Mouse (Mus musculus) spleen, embryonic (tissue): Measurements from ENCODE around the gene Acsl4.

Experiments
- CTCF ChIA-PET: fragments of 350-600 bp; sonication (Branson Sonifier 250); formaldehyde crosslinking; loops from one replicate; lab custom pipeline; 2022; lab: Charles Lee

Acsl4 gene

GRCm38 (mm10) chrX:142390247-142390908, at the start of gene Acsl4:
TSS of gene Acsl4 (minus strand) at chrX:142390535.
- CTCF ChIA-PET = no interaction called here

- CTCF ChIA-PET = no interaction called here
These were observed 47.7 kb upstream of the Acsl4 start for GRCm38 (mm10) chrX:142437971-142438504.

- CTCF ChIA-PET = no interaction called here
These were observed 42.5 kb upstream of the Acsl4 start for GRCm38 (mm10) chrX:142432846-142433245.

GRCm38 (mm10) chrX:142427111-142427510, 36.8 kb upstream of the Acsl4 start:
- CTCF ChIA-PET = no interaction called here

GRCm38 (mm10) chrX:142426628-142427027, 36.3 kb upstream of the Acsl4 start:
- CTCF ChIA-PET = no interaction called here

- CTCF ChIA-PET = no interaction called here
These were observed 23.5 kb upstream of the Acsl4 start for GRCm38 (mm10) chrX:142413884-142414283.

- CTCF ChIA-PET = no interaction called here
These were observed 19.7 kb upstream of the Acsl4 start for GRCm38 (mm10) chrX:142410060-142410459.

- CTCF ChIA-PET = no interaction called here
These were observed 19.0 kb upstream of the Acsl4 start for GRCm38 (mm10) chrX:142409338-142409737.

- CTCF ChIA-PET = no interaction called here
These were observed 12.8 kb upstream of the Acsl4 start for GRCm38 (mm10) chrX:142403114-142403513.

- CTCF ChIA-PET = no interaction called here
These were observed 8.3 kb upstream of the Acsl4 start for GRCm38 (mm10) chrX:142398621-142399020.

GRCm38 (mm10) chrX:142390909-142391265, 552 bp upstream of the Acsl4 start:
- CTCF ChIA-PET = no interaction called here

- CTCF ChIA-PET = no interaction called here
These were observed 665 bp downstream of the Acsl4 start for GRCm38 (mm10) chrX:142389581-142390159.

GRCm38 (mm10) chrX:142388141-142388540, 2.2 kb downstream of the Acsl4 start:
- CTCF ChIA-PET = interaction anchor here (0.6 kb wide), 1 partner anchor 61 kb away, joined by 4 read pairs; no protein-coding TSS in a partner anchor

GRCm38 (mm10) chrX:142387634-142388033, 2.7 kb downstream of the Acsl4 start:
- CTCF ChIA-PET = interaction anchor here (0.6 kb wide), 1 partner anchor 61 kb away, joined by 4 read pairs; no protein-coding TSS in a partner anchor

- CTCF ChIA-PET = interaction anchor here (1.0 kb wide), 1 partner anchor 22 kb away, joined by 4 read pairs; no protein-coding TSS in a partner anchor
These were observed 5.4 kb downstream of the Acsl4 start for GRCm38 (mm10) chrX:142384918-142385317.

GRCm38 (mm10) chrX:142379894-142380293, 10.4 kb downstream of the Acsl4 start:
- CTCF ChIA-PET = no interaction called here

- CTCF ChIA-PET = no interaction called here
These were observed 12.3 kb downstream of the Acsl4 start for GRCm38 (mm10) chrX:142378048-142378447.

GRCm38 (mm10) chrX:142377358-142377757, 13.0 kb downstream of the Acsl4 start:
- CTCF ChIA-PET = no interaction called here

- CTCF ChIA-PET = no interaction called here
These were observed 13.6 kb downstream of the Acsl4 start for GRCm38 (mm10) chrX:142376747-142377146.

- CTCF ChIA-PET = interaction anchor here (0.7 kb wide), 1 partner anchor 77 kb away, joined by 10 read pairs; no protein-coding TSS in a partner anchor
These were observed 14.8 kb downstream of the Acsl4 start for GRCm38 (mm10) chrX:142375519-142375918.

GRCm38 (mm10) chrX:142372393-142372792, 17.9 kb downstream of the Acsl4 start:
- CTCF ChIA-PET = interaction anchor here (0.6 to 0.8 kb wide), 3 partner anchors 11 to 446 kb away, joined by 3 to 17 read pairs (median 5); no protein-coding TSS in a partner anchor

- CTCF ChIA-PET = interaction anchor here (0.7 kb wide), 1 partner anchor 446 kb away, joined by 3 read pairs; no protein-coding TSS in a partner anchor
These were observed 20.4 kb downstream of the Acsl4 start for GRCm38 (mm10) chrX:142369935-142370334.

GRCm38 (mm10) chrX:142363882-142364281, 26.5 kb downstream of the Acsl4 start:
- CTCF ChIA-PET = no interaction called here
